ENCODE assay signal across 24 mouse cellular contexts in genomic region chr5:8417443-8417842, GRCm38 (mm10). TPM values are rescaled to one million over a fixed set of nuclear protein-coding genes. Genes with fewer than 3 reads are reported as not detected.
DNase-seq lines count a peak whose midpoint lies in the region; ATAC-seq and TF ChIP-seq lines count a peak whose summit lies in the region.
"Had no signal": no experiment of that assay in that cellular context is flagged by ENCODE, and none has a peak within 500 bp of the region (broad histone marks: within the 10 kb centered on the region; RNA-seq: fewer than 3 reads in every experiment).

No protein-coding gene starts in this region.

- peak overlapping the region; percentile 49 for H3K27ac ChIP-seq in lung, embryonic 15.5 days
- H3K27ac ChIP-seq in MEL (ENCODE audit: control insufficient read depth, low read depth, low read length), result no peak overlapping the region
- H3K27ac ChIP-seq: embryonic facial prominence, embryonic 13.5 days; forebrain, embryonic 15.5 days; hindbrain, embryonic 15.5 days; limb, embryonic 10.5 days; liver, embryonic 15.5 days; stomach, embryonic 15.5 days had no signal

- no peak overlapping the region for H3K4me2 ChIP-seq in lung, embryonic 15.5 days
- H3K4me2 ChIP-seq: embryonic facial prominence, embryonic 13.5 days; forebrain, embryonic 15.5 days; hindbrain, embryonic 15.5 days; liver, embryonic 15.5 days; stomach, embryonic 15.5 days had no signal

- no peak for TF ChIP-seq POLR2A in lung, adult 2 months (IDR thresholded peaks at IDR 0.05; ENCODE audit: borderline replicate concordance, extremely low read depth, low read depth, low read length)
- no peak for TF ChIP-seq POLR2A in MEL (IDR thresholded peaks at IDR 0.05; ENCODE audit: control insufficient read depth in 1 of 2, insufficient read depth in 1 of 2, low read depth in 1 of 2, low read length in 2 of 2, poor library complexity in 1 of 2)

- no peak for TF ChIP-seq EP300 in MEL (IDR thresholded peaks at IDR 0.05; ENCODE audit: low read depth in 1 of 2, low read length in 2 of 2)

- intact Hi-C loops in gastrocnemius, postnatal 14 days (cut with DNase I; ENCODE audit: low total_unique reads), result no loop called here

- H3K9ac ChIP-seq in lung, embryonic 15.5 days, result no peak overlapping the region
- no peak overlapping the region for H3K9ac ChIP-seq in MEL (ENCODE audit: control insufficient read depth, low read depth, low read length, poor library complexity, severe bottlenecking)
- H3K9ac ChIP-seq: embryonic facial prominence, embryonic 13.5 days; forebrain, embryonic 15.5 days; hindbrain, embryonic 15.5 days; liver, embryonic 15.5 days; stomach, embryonic 15.5 days had no signal

- H3K79me2 ChIP-seq in MEL (ENCODE audit: control insufficient read depth, insufficient read depth, low read length, poor library complexity), result peaks cover 42% of the 10 kb centered on the region

- H3K36me3 ChIP-seq in lung, embryonic 15.5 days, result peaks cover 35% of the 10 kb centered on the region
- peaks cover 26 to 51% of the 10 kb centered on the region in 2 experiments for H3K36me3 ChIP-seq in MEL (ENCODE audit: control insufficient read depth in 1 of 2, insufficient read depth in 2 of 2, low read length in 2 of 2)
- H3K36me3 ChIP-seq: hindbrain, embryonic 15.5 days had no signal

- no peak for TF ChIP-seq CTCF in lung, adult 2 months (IDR thresholded peaks at IDR 0.05; ENCODE audit: insufficient read depth, low read length)
- no peak for TF ChIP-seq CTCF in MEL (IDR thresholded peaks at IDR 0.05 in 2 of 3, conservative IDR thresholded peaks at IDR 0.05 in 1 of 3; ENCODE audit: control insufficient read depth in 1 of 3, insufficient read depth in 1 of 3, low read depth in 2 of 3, low read length in 3 of 3, poor library complexity in 1 of 3, severe bottlenecking in 1 of 3)

- 0 out of 2 replicates have a peak, but pooled peaks cover 4% of the 10 kb centered on the region for H3K4me1 ChIP-seq in lung, embryonic 15.5 days
- no peaks in the 10 kb centered on the region for H3K4me1 ChIP-seq in lung, adult 2 months (ENCODE audit: control insufficient read depth, insufficient read depth, low read length)
- H3K4me1 ChIP-seq in MEL (ENCODE audit: control insufficient read depth in 1 of 2, insufficient read depth in 2 of 2, low read length in 2 of 2), result peaks cover 0 to 18% of the 10 kb centered on the region in 2 experiments
- H3K4me1 ChIP-seq: stomach, embryonic 15.5 days had no signal

- ATAC-seq in lung, embryonic 15.5 days (ENCODE audit: borderline replicate concordance, extremely low read depth, low FRiP score, low TSS enrichment), result no peak
- peak; percentile 45 for ATAC-seq in common myeloid progenitor, adult 5-6 weeks (replicated peaks; ENCODE audit: low read depth, poor library complexity, severe bottlenecking)
- ATAC-seq: forebrain, embryonic 15.5 days had no signal

- WGBS in lung, embryonic 15.5 days, result 56% methylated on average over 1 of the region's 1 CpGs
- 44% methylated on average over 1 of the region's 1 CpGs for WGBS in lung, adult 2 months

- no peak overlapping the region for H3K4me3 ChIP-seq in lung, embryonic 15.5 days
- H3K4me3 ChIP-seq in lung, adult 2 months (replicated peaks; ENCODE audit: extremely low read depth, low read depth, low read length), result no peak overlapping the region
- no peak overlapping the region for H3K4me3 ChIP-seq in MEL (ENCODE audit: control insufficient read depth in 1 of 2, insufficient read depth in 1 of 2, low read depth in 2 of 2, low read length in 2 of 2)
- H3K4me3 ChIP-seq: embryonic facial prominence, embryonic 13.5 days; forebrain, embryonic 15.5 days; hindbrain, embryonic 15.5 days; limb, embryonic 10.5 days; liver, embryonic 15.5 days; stomach, embryonic 15.5 days had no signal

- DNase-seq in embryo, embryonic 10.5 days (ENCODE audit: low spot score), result peak; percentile 6
- DNase-seq in embryo, embryonic 10 days (ENCODE audit: low spot score), result no peak
- DNase-seq in lung, adult 2 months, result no peak
- DNase-seq in MEL (ENCODE audit: low read depth, low spot score), result peak; percentile 39
- no peak for DNase-seq in layer of hippocampus, adult 8-10 months (ENCODE audit: low spot score in 2 of 2)
- DNase-seq in gastrocnemius, postnatal 14 days, result no peak
- DNase-seq: adrenal gland, adult 2 months; cerebellum, adult 11 months; cerebellum, adult 9-11 months; gastrocnemius, postnatal 25 days; heart, postnatal 4 days; kidney, adult 9 months; liver; right cerebral cortex, adult 18-20 months; thymus, postnatal 25 days had no signal

- no peaks in the 10 kb centered on the region for H3K27me3 ChIP-seq in lung, embryonic 15.5 days
- H3K27me3 ChIP-seq in MEL (ENCODE audit: control insufficient read depth in 1 of 2, insufficient read depth in 2 of 2, low read length in 2 of 2), result no peaks in the 10 kb centered on the region
- H3K27me3 ChIP-seq: embryonic facial prominence, embryonic 13.5 days; forebrain, embryonic 15.5 days; hindbrain, embryonic 15.5 days; liver, embryonic 15.5 days; stomach, embryonic 15.5 days had no signal

- TF ChIP-seq RAD21 in MEL (IDR thresholded peaks at IDR 0.05; ENCODE audit: low read depth, low read length), result no peak

- H3K9me3 ChIP-seq in lung, embryonic 15.5 days, result no peaks in the 10 kb centered on the region
- no peaks in the 10 kb centered on the region for H3K9me3 ChIP-seq in MEL (replicated peaks; ENCODE audit: insufficient read depth, low read length)
- H3K9me3 ChIP-seq: embryonic facial prominence, embryonic 13.5 days; forebrain, embryonic 15.5 days; G1E; hindbrain, embryonic 15.5 days; limb, embryonic 10.5 days; liver, embryonic 15.5 days; stomach, embryonic 15.5 days had no signal

TF ChIP-seq in MEL, 35 proteins besides CTCF, POLR2A, EP300 and RAD21:
- TF ChIP-seq BHLHE40 (IDR thresholded peaks at IDR 0.05; ENCODE audit: borderline replicate concordance, low read depth, low read length) (no peak), POLR2AphosphoS5 (IDR thresholded peaks at IDR 0.05; ENCODE audit: borderline replicate concordance, low read depth, low read length) (no peak), SIN3A (IDR thresholded peaks at IDR 0.05; ENCODE audit: low read length) (no peak), NELFE (IDR thresholded peaks at IDR 0.05; ENCODE audit: low read depth, low read length) (no peak), TBP (IDR thresholded peaks at IDR 0.05; ENCODE audit: low read depth, low read length) (no peak), JUND (IDR thresholded peaks at IDR 0.05; ENCODE audit: low read depth, low read length) (no peak), USF1 (IDR thresholded peaks at IDR 0.05; ENCODE audit: low read depth, low read length) (no peak), ZKSCAN1 (IDR thresholded peaks at IDR 0.05; ENCODE audit: low read depth, low read length) (no peak)
TF ChIP-seq in MEL: peak in this region for 0.

RNA-seq across cellular contexts. Expression of gene Dbf4, which starts 5.1 kb away (rescaled TPM):
- polyA plus RNA-seq in lung, embryonic 15.5 days (2015; fragmentation: Nextera tagmentation; extraction: Ambion mirVana), result 46.7 and 47.1 TPM in 2 replicates
- polyA plus RNA-seq in lung, adult 2 months (2012; rRNA removed), result 1.8 TPM in 2 replicates
- 53.9 and 71.8 TPM in 2 replicates for total RNA-seq in MEL (2012; rRNA removed)
- 10 to 100 TPM in 1 of 2 experiments, not detected in 1; 71.4 TPM for polyA plus RNA-seq in MEL (2012; ENCODE audit: insufficient read depth in 1 of 2, insufficient read length in 2 of 2, low read depth in 1 of 2, low replicate concordance in 2 of 2, missing spikeins in 1 of 2)
- 55.9 and 106 TPM in 2 replicates for total RNA-seq in common myeloid progenitor, adult 5-6 weeks (2017)
- total RNA-seq in layer of hippocampus, adult 8-10 months (2022), result 1 to 10 TPM; 1.7 to 2.9 (median 2.0) TPM
- 1 to 10 TPM; 2.6 to 2.9 TPM for total RNA-seq in gastrocnemius, postnatal 14 days (2021)

RNA-seq across cellular contexts. Expression of gene Slc25a40, which starts 5.2 kb away (rescaled TPM):
- polyA plus RNA-seq in lung, embryonic 15.5 days (2015; fragmentation: Nextera tagmentation; extraction: Ambion mirVana), result 11.5 and 12.0 TPM in 2 replicates
- 1.5 and 2.2 TPM in 2 replicates for polyA plus RNA-seq in lung, adult 2 months (2012; rRNA removed)
- total RNA-seq in MEL (2012; rRNA removed), result 3.2 and 3.3 TPM in 2 replicates
- 1 to 10 TPM in 1 of 2 experiments, not detected in 1; 6.0 TPM for polyA plus RNA-seq in MEL (2012; ENCODE audit: insufficient read depth in 1 of 2, insufficient read length in 2 of 2, low read depth in 1 of 2, low replicate concordance in 2 of 2, missing spikeins in 1 of 2)
- 8.9 and 10.5 TPM in 2 replicates for total RNA-seq in common myeloid progenitor, adult 5-6 weeks (2017)
- 10 to 100 TPM; 10.3 to 13.5 (median 12.2) TPM for total RNA-seq in layer of hippocampus, adult 8-10 months (2022)
- 1 to 10 TPM; 3.5 to 3.9 TPM for total RNA-seq in gastrocnemius, postnatal 14 days (2021)

RNA-seq across cellular contexts. Expression of gene Adam22, which starts 49.5 kb away (rescaled TPM):
- 3.3 and 3.5 TPM in 2 replicates for polyA plus RNA-seq in lung, embryonic 15.5 days (2015; fragmentation: Nextera tagmentation; extraction: Ambion mirVana)
- 3.1 and 3.2 TPM in 2 replicates for polyA plus RNA-seq in lung, adult 2 months (2012; rRNA removed)
- total RNA-seq in MEL (2012; rRNA removed), result 1.5 and 1.6 TPM in 2 replicates
- 1 to 10 TPM in 1 of 2 experiments, not detected in 1; 1.2 TPM for polyA plus RNA-seq in MEL (2012; ENCODE audit: insufficient read depth in 1 of 2, insufficient read length in 2 of 2, low read depth in 1 of 2, low replicate concordance in 2 of 2, missing spikeins in 1 of 2)
- total RNA-seq in common myeloid progenitor, adult 5-6 weeks (2017), result 1.7 and 1.9 TPM in 2 replicates
- total RNA-seq in layer of hippocampus, adult 8-10 months (2022), result 100 to 1,000 TPM; 156 to 171 (median 164) TPM
- total RNA-seq in gastrocnemius, postnatal 14 days (2021), result 1 to 10 TPM; 4.3 to 4.8 TPM
- polyA plus RNA-seq: G1E had no signal

Comparison
In these comparisons a context has a peak if more than half of its experiments do, and no peak if none do; other contexts are left out.
1. DNase-seq: peak in embryo, embryonic 10.5 days (single experiment) and MEL (single experiment); none in embryo, embryonic 10 days (single experiment), lung, adult 2 months (single experiment), layer of hippocampus, adult 8-10 months (0 of 2) and gastrocnemius, postnatal 14 days (single experiment).
2. RNA of gene Dbf4, which starts 5.1 kb away (total RNA-seq): 55.9 to 106 TPM in common myeloid progenitor, adult 5-6 weeks and 53.9 to 71.8 TPM in MEL; 2.6 to 2.9 TPM in gastrocnemius, postnatal 14 days and 1.7 to 2.9 TPM in layer of hippocampus, adult 8-10 months; every median in the first group is over 10 times any median in the second.
3. RNA of gene Adam22, which starts 49.5 kb away (total RNA-seq): 156 to 171 TPM in layer of hippocampus, adult 8-10 months; 4.3 to 4.8 TPM in gastrocnemius, postnatal 14 days, 1.7 to 1.9 TPM in common myeloid progenitor, adult 5-6 weeks and 1.5 to 1.6 TPM in MEL; every median in the first group is over 10 times any median in the second.